Mouse (Mus musculus) mouse trophoblast stem cell (cell line): ENCODE results near the gene Gm17542.
"Not testable (repeated sequence)": the region's sequence is repeated elsewhere in the genome, so short reads cannot be mapped to it uniquely, and the experiment has no call there.

Experiments used
- in situ Hi-C, 2 experiments: fragments of 300-500 bp; cut with MseI, MboI; formaldehyde crosslinking; loops; 2 replicates in 1 of 2; 3 replicates in 1 of 2; pipeline ENCODE4 v1.15.1; 2025

The Gm17542 gene

GRCm38 (mm10) chr10:58718110-58718509 is at the start of gene Gm17542:
Gm17542 (minus strand) TSS chr10:58718210.
- in situ Hi-C loops = not testable (repeated sequence)

- in situ Hi-C loops = loop anchor here (25.0 kb wide), 1 partner anchor 1302 kb away; no protein-coding TSS in a partner anchor
Observed at GRCm38 (mm10) chr10:58739779-58740178, 21.8 kb upstream of the Gm17542 start.

GRCm38 (mm10) chr10:58738152-58738551 is 20.1 kb upstream of the Gm17542 start:
- in situ Hi-C loops = loop anchor here (25.0 kb wide), 1 partner anchor 1301 kb away; no protein-coding TSS in a partner anchor

- in situ Hi-C loops = no loop called here
Observed at GRCm38 (mm10) chr10:58714789-58715148, 3.2 kb downstream of the Gm17542 start.

- in situ Hi-C loops = no loop called here
Observed at GRCm38 (mm10) chr10:58713855-58714788, 3.9 kb downstream of the Gm17542 start.

GRCm38 (mm10) chr10:58713225-58713624 is 4.8 kb downstream of the Gm17542 start:
- in situ Hi-C loops = no loop called here

- in situ Hi-C loops = no loop called here
Observed at GRCm38 (mm10) chr10:58709021-58709420, 9.0 kb downstream of the Gm17542 start.

- in situ Hi-C loops = no loop called here
Observed at GRCm38 (mm10) chr10:58700578-58700977, 17.4 kb downstream of the Gm17542 start.

GRCm38 (mm10) chr10:58700160-58700559 is 17.9 kb downstream of the Gm17542 start:
- in situ Hi-C loops = no loop called here

GRCm38 (mm10) chr10:58698955-58699354 is 19.1 kb downstream of the Gm17542 start:
- in situ Hi-C loops = no loop called here

- in situ Hi-C loops = no loop called here
Observed at GRCm38 (mm10) chr10:58691051-58691450, 27.0 kb downstream of the Gm17542 start.

- in situ Hi-C loops = no loop called here
Observed at GRCm38 (mm10) chr10:58679298-58679697, 38.7 kb downstream of the Gm17542 start.

- in situ Hi-C loops = no loop called here
Observed at GRCm38 (mm10) chr10:58675533-58675932, 42.5 kb downstream of the Gm17542 start, which contains the start of gene Edar. Edar (minus strand) TSS chr10:58675654.

GRCm38 (mm10) chr10:58673278-58674061 is 44.5 kb downstream of the Gm17542 start:
- in situ Hi-C loops = no loop called here

GRCm38 (mm10) chr10:58672557-58673277 is 45.3 kb downstream of the Gm17542 start:
- in situ Hi-C loops = no loop called here

GRCm38 (mm10) chr10:58663868-58664267 is 54.1 kb downstream of the Gm17542 start:
- in situ Hi-C loops = no loop called here
